Mouse (Mus musculus): ENCODE data around the gene Zfp799. TPM values are rescaled to one million over a fixed set of nuclear protein-coding genes. Genes with fewer than 3 reads are reported as not detected.

Gene Zfp799
- 4.9 and 7.6 TPM in 2 replicates for total RNA-seq (2014; rRNA removed; ENCODE audit: low replicate concordance)
- polyA plus RNA-seq (2015; fragmentation: Nextera tagmentation; extraction: Ambion mirVana): 4.3 and 5.7 TPM in 2 replicates

DNA sequence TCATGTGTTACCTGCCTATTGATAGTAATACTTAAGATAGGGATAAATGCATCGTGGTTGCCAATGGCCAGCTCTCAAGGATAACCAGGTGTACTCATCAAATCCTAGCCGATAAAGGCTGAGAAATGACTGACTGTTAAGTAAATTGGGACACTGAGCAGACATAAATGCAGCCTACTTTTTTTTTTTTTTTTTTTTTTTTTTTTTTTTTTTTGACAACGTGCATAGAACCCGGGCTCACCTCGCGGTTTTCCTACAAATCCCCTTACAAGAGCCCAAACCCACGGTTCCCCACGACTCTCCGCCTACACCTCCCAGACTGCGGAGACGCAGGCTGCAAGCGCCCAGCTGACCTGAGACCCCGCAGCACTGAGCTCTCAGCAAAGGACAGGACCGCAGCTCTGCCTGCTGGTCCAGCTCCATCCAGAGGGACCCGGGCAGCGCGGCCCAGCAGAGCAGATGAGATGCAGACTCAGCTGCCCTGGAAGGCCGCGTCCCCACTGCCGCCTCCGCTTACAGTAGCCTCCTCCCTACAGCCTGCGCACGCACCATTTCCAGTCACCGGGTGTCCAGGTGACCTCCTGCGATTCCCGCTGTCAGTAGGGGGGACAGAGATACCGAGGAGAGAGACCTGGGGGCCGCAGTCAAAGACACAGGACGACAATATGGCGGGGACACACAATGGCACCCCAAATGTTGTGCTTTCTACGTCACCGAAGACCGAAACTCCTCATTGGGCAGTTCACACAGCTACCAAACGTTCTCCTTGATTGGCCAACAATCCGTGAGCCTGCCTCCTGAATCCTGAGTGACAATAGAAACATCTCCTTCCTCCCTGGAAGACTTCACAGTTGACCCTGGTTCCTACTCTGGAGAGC, at the start of gene Zfp799:
Zfp799 (minus strand) TSS at position 722 of the 878 bp plus-strand sequence.
- Histone ChIP-seq H3K4me2 (ENCODE audit: low read depth, low read length) (peak within 1 kb of the TSS; percentile 72), H3K4me3 (ENCODE audit: low read depth, low read length) (peak within 1 kb of the TSS; percentile 90), H3K36me3 (replicated peaks; ENCODE audit: control insufficient read depth, insufficient read depth, low read length) (peaks cover 11% of the 10 kb centered on the region), H3K9me3 (replicated peaks; ENCODE audit: control insufficient read depth, low read length) (no peaks in the 10 kb centered on the region), H3K9ac (replicated peaks; ENCODE audit: low read depth, low read length) (peak within 1 kb of the TSS; percentile 89), H3K27me3 (ENCODE audit: control insufficient read depth, insufficient read depth, low read length) (no peaks in the 10 kb centered on the region), H3K4me1 (ENCODE audit: control insufficient read depth, insufficient read depth) (peaks cover 8% of the 10 kb centered on the region), H3K27ac (ENCODE audit: low read depth) (peak within 1 kb of the TSS; percentile 82)
- TF ChIP-seq EP300 (IDR thresholded peaks at IDR 0.05; ENCODE audit: low read depth) (no peak), CTCF (IDR thresholded peaks at IDR 0.05; ENCODE audit: low read depth) (no peak)
- WGBS: 1% methylated on average over 35 of the region's 35 CpGs
- ATAC-seq (ENCODE audit: insufficient read depth, low read depth) (peak; percentile 99), DNase-seq (ENCODE audit: low spot score) (peak; percentile 93)

DNA sequence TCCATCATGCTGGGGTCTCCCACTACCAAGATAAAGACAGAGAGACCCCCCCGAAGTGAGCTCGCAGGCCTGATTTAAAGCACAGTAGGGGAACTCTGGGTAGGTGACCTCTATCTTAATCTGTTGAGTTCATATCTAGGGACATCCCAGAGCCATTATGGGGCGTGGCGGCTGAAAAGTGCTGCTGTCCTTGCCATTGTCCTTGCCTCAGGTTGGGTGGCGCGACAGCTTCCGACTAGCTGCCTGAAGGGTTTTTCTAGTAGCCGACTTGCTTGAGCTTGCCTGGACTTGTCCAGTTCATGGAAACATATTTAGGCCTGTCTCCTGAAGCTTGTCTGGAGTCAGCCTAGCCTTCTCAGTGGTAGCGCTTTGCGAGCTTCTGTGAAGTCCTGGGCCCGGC, 48.7 kb upstream of the Zfp799 start:
- ATAC-seq (ENCODE audit: insufficient read depth, low read depth): no peak
- TF ChIP-seq EP300 (IDR thresholded peaks at IDR 0.05; ENCODE audit: low read depth): no peak
- TF ChIP-seq CTCF (IDR thresholded peaks at IDR 0.05; ENCODE audit: low read depth): no peak
- no peaks in the 10 kb centered on the region for H3K9me3 ChIP-seq (replicated peaks; ENCODE audit: control insufficient read depth, low read length)
- H3K4me1 ChIP-seq (ENCODE audit: control insufficient read depth, insufficient read depth): no peaks in the 10 kb centered on the region
- peaks cover 35% of the 10 kb centered on the region for H3K36me3 ChIP-seq (replicated peaks; ENCODE audit: control insufficient read depth, insufficient read depth, low read length)
- H3K27ac ChIP-seq (ENCODE audit: low read depth): no peak overlapping the region
- H3K27me3 ChIP-seq (ENCODE audit: control insufficient read depth, insufficient read depth, low read length): no peaks in the 10 kb centered on the region
- WGBS: 90% methylated on average over 11 of the region's 11 CpGs
- H3K4me2 ChIP-seq (ENCODE audit: low read depth, low read length): no peak overlapping the region
- H3K4me3 ChIP-seq (ENCODE audit: low read depth, low read length): no peak overlapping the region
- no peak overlapping the region for H3K9ac ChIP-seq (replicated peaks; ENCODE audit: low read depth, low read length)
- no peak for DNase-seq (ENCODE audit: low spot score)

DNA sequence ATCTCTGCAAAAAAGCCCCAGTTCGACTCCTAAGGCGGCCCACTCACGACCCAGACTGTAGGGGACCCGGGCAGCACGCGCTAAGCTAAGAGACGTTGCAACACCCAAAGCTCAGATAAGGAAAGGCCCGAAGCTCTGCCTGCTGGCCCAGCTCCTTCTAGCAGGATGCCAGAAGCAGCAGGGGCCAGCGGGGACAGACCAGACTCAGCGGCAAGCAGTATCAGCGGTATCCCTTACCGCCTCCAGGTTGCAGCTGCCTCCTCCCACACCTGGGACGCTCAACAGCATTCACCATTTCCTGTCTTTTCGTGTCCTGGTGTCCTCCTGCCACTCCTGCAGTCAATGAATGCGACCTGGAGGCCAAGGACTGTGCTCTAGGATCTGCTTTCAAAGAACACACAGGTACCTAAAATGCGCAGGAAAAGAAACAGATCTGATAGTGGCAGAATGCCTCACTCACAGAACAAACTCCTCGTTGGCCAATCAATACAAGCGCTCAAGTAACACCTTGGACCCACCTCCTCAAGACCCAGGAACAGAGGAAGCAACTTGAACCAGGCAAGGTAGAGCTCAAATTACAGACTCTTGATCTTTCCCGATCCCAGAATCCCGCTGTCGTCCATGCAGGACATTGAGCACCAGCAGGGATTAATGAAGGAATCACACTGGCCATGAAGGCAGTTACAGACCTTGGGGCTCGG, 47.6 kb upstream of the Zfp799 start:
- no peak overlapping the region for H3K9ac ChIP-seq (replicated peaks; ENCODE audit: low read depth, low read length)
- peaks cover 23% of the 10 kb centered on the region for H3K36me3 ChIP-seq (replicated peaks; ENCODE audit: control insufficient read depth, insufficient read depth, low read length)
- no peaks in the 10 kb centered on the region for H3K4me1 ChIP-seq (ENCODE audit: control insufficient read depth, insufficient read depth)
- no peak overlapping the region for H3K4me3 ChIP-seq (ENCODE audit: low read depth, low read length)
- ATAC-seq (ENCODE audit: insufficient read depth, low read depth) (no peak), DNase-seq (ENCODE audit: low spot score) (no peak)
- H3K4me2 ChIP-seq (ENCODE audit: low read depth, low read length): no peak overlapping the region
- no peaks in the 10 kb centered on the region for H3K27me3 ChIP-seq (ENCODE audit: control insufficient read depth, insufficient read depth, low read length)
- no peak for TF ChIP-seq CTCF (IDR thresholded peaks at IDR 0.05; ENCODE audit: low read depth)
- no peak for TF ChIP-seq EP300 (IDR thresholded peaks at IDR 0.05; ENCODE audit: low read depth)
- H3K9me3 ChIP-seq (replicated peaks; ENCODE audit: control insufficient read depth, low read length): no peaks in the 10 kb centered on the region
- 5% methylated on average over 22 of the region's 22 CpGs for WGBS
- H3K27ac ChIP-seq (ENCODE audit: low read depth): no peak overlapping the region

DNA sequence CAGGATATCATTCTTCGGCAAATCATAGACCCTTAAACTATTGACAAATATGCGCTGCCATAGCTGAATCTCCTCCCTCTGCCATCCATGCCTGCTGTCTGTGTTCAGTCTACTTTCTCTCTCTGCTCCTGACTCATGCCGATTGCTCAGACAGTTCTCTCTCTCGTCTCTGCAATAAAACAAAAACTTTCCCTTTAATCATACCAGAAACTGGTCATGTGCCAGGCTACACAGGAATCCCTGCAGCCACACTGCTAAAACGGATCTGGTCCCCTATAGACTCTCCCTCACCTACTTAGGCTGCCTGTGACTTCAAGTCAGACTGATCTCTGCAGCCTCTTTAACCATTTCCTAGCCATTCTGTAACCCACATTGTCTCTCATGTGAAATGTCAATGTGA, 42.6 kb upstream of the Zfp799 start:
- 50% methylated on average over 5 of the region's 5 CpGs for WGBS
- H3K9me3 ChIP-seq (replicated peaks; ENCODE audit: control insufficient read depth, low read length): peaks cover 7% of the 10 kb centered on the region; the same call in 1 of the 2 replicates
- no peak overlapping the region for H3K27ac ChIP-seq (ENCODE audit: low read depth)
- no peak overlapping the region for H3K4me2 ChIP-seq (ENCODE audit: low read depth, low read length)
- no peaks in the 10 kb centered on the region for H3K36me3 ChIP-seq (replicated peaks; ENCODE audit: control insufficient read depth, insufficient read depth, low read length)
- no peak overlapping the region for H3K9ac ChIP-seq (replicated peaks; ENCODE audit: low read depth, low read length)
- ATAC-seq (ENCODE audit: insufficient read depth, low read depth) (no peak), DNase-seq (ENCODE audit: low spot score) (no peak)
- TF ChIP-seq EP300 (IDR thresholded peaks at IDR 0.05; ENCODE audit: low read depth) (no peak), CTCF (IDR thresholded peaks at IDR 0.05; ENCODE audit: low read depth) (no peak)
- H3K4me1 ChIP-seq (ENCODE audit: control insufficient read depth, insufficient read depth): no peaks in the 10 kb centered on the region
- no peaks in the 10 kb centered on the region for H3K27me3 ChIP-seq (ENCODE audit: control insufficient read depth, insufficient read depth, low read length)
- no peak overlapping the region for H3K4me3 ChIP-seq (ENCODE audit: low read depth, low read length)

DNA sequence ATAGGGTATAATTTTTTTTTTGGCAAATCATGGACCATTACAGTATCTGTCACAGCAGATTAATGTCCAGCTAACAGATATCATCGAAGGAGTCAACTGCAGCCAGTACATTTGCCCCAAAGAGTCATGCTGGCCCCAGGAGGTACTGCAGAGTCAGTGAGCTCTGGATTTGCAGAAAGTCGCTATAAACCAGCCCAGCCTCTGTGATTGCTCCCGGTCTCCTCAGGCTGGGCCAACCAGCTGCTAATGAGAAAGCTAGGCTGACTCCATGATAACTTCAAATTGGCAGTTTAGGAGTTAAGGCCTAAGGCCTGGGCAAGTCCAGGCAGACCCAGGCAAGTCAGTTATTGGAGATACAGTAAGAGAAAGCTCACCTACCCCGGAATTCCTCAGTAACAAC, 42.0 kb upstream of the Zfp799 start:
- Histone ChIP-seq H3K27me3 (ENCODE audit: control insufficient read depth, insufficient read depth, low read length) (no peaks in the 10 kb centered on the region), H3K27ac (ENCODE audit: low read depth) (no peak overlapping the region), H3K9me3 (replicated peaks; ENCODE audit: control insufficient read depth, low read length) (peaks cover 7% of the 10 kb centered on the region; the same call in 1 of the 2 replicates), H3K36me3 (replicated peaks; ENCODE audit: control insufficient read depth, insufficient read depth, low read length) (no peaks in the 10 kb centered on the region), H3K4me1 (ENCODE audit: control insufficient read depth, insufficient read depth) (no peaks in the 10 kb centered on the region), H3K4me3 (ENCODE audit: low read depth, low read length) (no peak overlapping the region), H3K9ac (replicated peaks; ENCODE audit: low read depth, low read length) (no peak overlapping the region), H3K4me2 (ENCODE audit: low read depth, low read length) (no peak overlapping the region)
- TF ChIP-seq CTCF (IDR thresholded peaks at IDR 0.05; ENCODE audit: low read depth) (no peak), EP300 (IDR thresholded peaks at IDR 0.05; ENCODE audit: low read depth) (no peak)
- ATAC-seq (ENCODE audit: insufficient read depth, low read depth) (no peak), DNase-seq (ENCODE audit: low spot score) (no peak)
- WGBS: 67% methylated on average over 4 of the region's 4 CpGs

Data from heart, postnatal 0 days (tissue).